Mouse (Mus musculus) ovary, adult 18-20 months (tissue): ENCODE measurements around the gene Olfr657.

Experiments
- DNase-seq: peaks from one replicate; pipeline ENCODE4 v3.0.0; 2022; ENCODE audit warnings: low spot score, mixed read lengths

Olfr657 gene

DNA sequence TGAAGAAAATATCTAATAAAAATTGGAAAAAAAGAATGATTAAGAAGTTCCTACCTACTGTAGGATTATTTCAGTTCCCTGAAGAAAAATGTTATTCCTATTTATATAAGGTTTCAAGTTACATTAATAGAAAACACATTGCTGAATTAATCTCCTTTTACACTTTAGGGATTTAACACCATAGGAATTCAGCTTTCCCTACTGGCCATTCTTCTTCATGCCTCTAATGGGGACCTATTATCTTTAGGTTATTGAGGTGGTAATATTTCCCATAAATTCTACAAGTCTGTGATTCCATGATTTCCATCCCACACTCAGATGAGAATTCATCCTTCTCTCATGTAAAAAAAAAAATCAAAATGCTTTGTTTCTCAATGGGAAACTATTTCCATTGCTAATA lies at the start of gene Olfr657:
TSS of gene Olfr657 (plus strand) at position 301 of the 400 bp plus-strand sequence.
- no peak for DNase-seq

DNA sequence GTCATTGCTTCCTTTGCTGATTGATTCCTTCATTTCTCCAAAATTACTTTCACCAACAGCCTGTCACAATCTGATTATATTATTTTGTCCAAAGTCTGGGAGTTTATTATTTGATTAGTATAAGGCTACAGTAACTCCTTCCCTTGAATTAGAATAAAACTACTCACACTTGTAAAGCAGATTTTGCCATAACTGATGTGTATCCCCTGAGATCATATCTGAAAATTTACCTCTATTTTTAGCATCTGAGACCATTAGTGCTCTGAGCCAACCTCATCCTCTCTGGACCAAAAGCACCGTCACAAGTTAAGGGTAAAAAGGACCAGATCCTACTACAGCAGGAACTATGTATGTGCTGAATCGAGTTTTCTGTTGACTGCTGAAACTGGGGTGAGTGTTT lies 47.6 kb upstream of the Olfr657 start, which contains the start of gene Olfr653:
TSS of gene Olfr653 (plus strand) at position 301 of the 400 bp plus-strand sequence.
- DNase-seq = no peak

DNA sequence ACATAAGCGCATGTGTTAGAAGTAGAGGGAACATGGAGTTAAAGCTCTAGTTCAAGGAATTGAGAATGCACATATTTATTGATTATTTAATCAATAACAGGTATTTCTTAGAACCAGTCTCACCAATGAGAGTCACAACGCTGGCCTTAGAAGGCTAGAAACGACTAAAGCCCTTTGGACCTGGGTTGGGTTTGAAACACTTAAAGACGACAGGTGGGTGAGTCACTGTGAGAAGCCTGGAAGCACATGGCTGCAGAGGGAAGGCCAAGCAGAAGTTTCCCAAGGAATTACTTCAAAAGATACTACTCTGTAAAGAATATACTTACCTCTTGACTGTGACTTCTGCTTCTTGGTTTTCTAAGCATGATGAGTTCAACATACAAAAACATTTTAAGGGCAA lies 43.7 kb upstream of the Olfr657 start:
- DNase-seq = no peak

DNA sequence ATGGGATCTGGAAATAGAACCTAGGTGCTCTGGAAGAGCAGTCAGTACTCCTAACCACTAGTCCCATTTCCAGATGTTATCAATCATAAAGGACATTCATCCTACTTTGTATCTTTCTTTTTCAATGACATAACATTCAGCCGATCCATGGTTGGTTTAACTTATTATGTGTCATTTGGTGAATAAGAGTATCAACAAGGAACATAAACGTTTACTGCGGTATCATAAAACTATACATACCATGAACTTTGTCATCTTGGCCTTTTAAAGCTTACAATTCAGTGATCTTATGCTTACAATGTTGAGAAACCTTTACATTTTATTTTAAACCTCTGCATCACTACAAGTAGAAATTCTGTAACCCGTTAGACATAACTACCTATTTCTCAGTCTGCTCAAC lies 43.2 kb upstream of the Olfr657 start:
- no peak for DNase-seq

- no peak for DNase-seq
Observed at GRCm38 (mm10) chr7:104586725-104587124, 37.9 kb upstream of the Olfr657 start, which contains the start of gene Olfr654. Gene Olfr654 (plus strand): TSS chr7:104587025.

GRCm38 (mm10) chr7:104588274-104588673 lies 36.3 kb upstream of the Olfr657 start:
- DNase-seq = no peak

DNA sequence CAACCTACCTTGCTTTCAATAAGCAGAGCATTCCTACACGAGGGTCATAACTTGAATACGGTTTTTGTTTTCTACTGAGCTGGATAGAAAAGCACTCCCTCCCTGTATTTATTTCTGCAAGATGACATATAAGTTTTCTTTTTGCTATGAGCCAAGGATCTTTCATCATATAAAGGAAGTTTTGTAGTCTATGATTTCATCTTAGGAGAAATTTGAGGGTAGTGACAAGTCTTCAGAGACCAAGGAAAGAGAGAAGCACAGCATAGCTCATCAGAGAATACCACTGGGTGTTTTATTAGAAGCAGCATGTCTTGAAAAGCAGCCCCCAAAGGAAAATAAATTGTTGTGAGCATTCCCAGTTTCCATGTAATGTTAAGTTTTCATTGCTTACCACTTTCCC lies 22.9 kb upstream of the Olfr657 start, which contains the start of gene Olfr655:
TSS of gene Olfr655 (minus strand) at position 101 of the 400 bp plus-strand sequence.
- DNase-seq = no peak

DNA sequence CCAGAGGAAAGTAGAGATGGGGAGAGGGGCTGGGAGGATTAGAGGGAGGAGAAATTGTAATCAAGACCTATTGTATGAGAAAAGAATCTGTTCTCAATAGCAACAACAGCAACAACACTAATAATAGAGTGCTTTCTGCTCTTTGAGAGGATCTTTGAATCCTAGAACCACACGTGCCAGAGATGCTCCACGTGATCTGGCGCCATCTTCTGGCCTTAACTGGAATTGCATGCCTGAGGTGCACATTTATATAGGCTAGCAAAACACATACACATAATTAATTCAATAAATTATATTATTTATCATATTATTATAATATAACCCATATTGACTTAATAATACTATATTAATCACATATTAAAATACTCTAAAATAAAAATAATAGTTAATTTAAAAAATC lies 21.4 kb upstream of the Olfr657 start:
- no peak for DNase-seq

- no peak for DNase-seq
Observed at GRCm38 (mm10) chr7:104604727-104605126, 19.9 kb upstream of the Olfr657 start.

DNA sequence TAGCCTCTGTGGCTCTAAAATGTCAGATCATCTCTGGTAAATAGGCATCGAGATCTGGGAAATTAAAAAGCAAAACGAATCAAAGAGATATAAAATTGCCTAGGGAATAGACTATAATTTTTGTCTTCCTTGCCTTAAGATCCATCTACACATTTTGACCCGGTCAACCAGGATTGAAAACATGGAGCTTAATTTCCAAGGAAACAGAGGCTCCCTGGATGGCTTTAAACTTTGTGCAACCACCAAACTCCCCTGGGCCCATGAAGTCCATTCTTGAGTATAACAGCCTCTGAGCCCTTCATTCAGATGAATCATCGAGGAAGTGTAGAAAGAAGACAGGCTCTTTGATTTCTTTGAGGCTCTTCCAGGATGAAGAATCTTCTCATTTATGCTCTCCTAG lies 10.9 kb upstream of the Olfr657 start, which contains the start of gene Olfr656:
TSS of gene Olfr656 (plus strand) at position 301 of the 400 bp plus-strand sequence.
- no peak for DNase-seq

GRCm38 (mm10) chr7:104646841-104647482 lies 22.4 kb downstream of the Olfr657 start, which contains the start of gene Olfr658:
Gene Olfr658 (minus strand): TSS chr7:104647305.
- DNase-seq = no peak

- no peak for DNase-seq
Observed at GRCm38 (mm10) chr7:104666453-104666852, 41.9 kb downstream of the Olfr657 start, which contains the start of gene Olfr659. Gene Olfr659 (plus strand): TSS chr7:104666753.

- no peak for DNase-seq
Observed at GRCm38 (mm10) chr7:104686201-104686600, 61.6 kb downstream of the Olfr657 start, which contains the start of gene Olfr661. Gene Olfr661 (plus strand): TSS chr7:104686501.
